8 mouse cellular contexts compared by ENCODE assay signal in genomic region chr17:31535871-31536629, GRCm38 (mm10). TPM values are rescaled to one million over a fixed set of nuclear protein-coding genes. Genes with fewer than 3 reads are reported as not detected.
DNase-seq lines count a peak whose midpoint lies in the region; ATAC-seq and TF ChIP-seq lines count a peak whose summit lies in the region.

No protein-coding gene starts in this region.

- H3K4me2 ChIP-seq in intestine, embryonic 16.5 days (ENCODE audit: low read depth, low read length): no peak overlapping the region

- H3K4me3 ChIP-seq in intestine, embryonic 16.5 days (ENCODE audit: low read length): no peak overlapping the region

- DNase-seq in Patski (ENCODE audit: low read depth, low spot score): no peak
- DNase-seq in embryo, embryonic 9.5 days (ENCODE audit: extremely low spot score): peak; percentile 33
- DNase-seq in gastrocnemius, postnatal 4 days (ENCODE audit: low spot score in 2 of 2): peak; percentile 41 to 82
- peak; percentile 75 to 82 for DNase-seq in left cerebral cortex, postnatal 25 days (ENCODE audit: low spot score in 2 of 2)
- DNase-seq in neural tube, embryonic 10.5 days (ENCODE audit: extremely low spot score, low spot score): peak; percentile 45
- no peak for DNase-seq in spleen, adult 18-20 months

- H3K27ac ChIP-seq in intestine, embryonic 16.5 days (ENCODE audit: low read length): peak overlapping the region; percentile 67

- WGBS in intestine, embryonic 16.5 days: 35% methylated on average over 8 of the region's 8 CpGs

- TF ChIP-seq CTCF in Patski (IDR thresholded peaks at IDR 0.05): no peak

- 0 out of 2 replicates have a peak, but pooled peaks cover 2% of the 10 kb centered on the region for H3K36me3 ChIP-seq in intestine, embryonic 16.5 days (ENCODE audit: control insufficient read depth, insufficient read depth, low read length)

- CTCF ChIA-PET in Patski (lab: Charles Lee): interaction anchor here (0.9 kb wide), 1 partner anchor 22 kb away, joined by 4 read pairs; no protein-coding TSS in a partner anchor

- peaks cover 9% of the 10 kb centered on the region for H3K4me1 ChIP-seq in intestine, embryonic 16.5 days (ENCODE audit: control insufficient read depth, insufficient read depth, low read length)

- H3K9ac ChIP-seq in intestine, embryonic 16.5 days (ENCODE audit: low read depth, low read length): peak overlapping the region; percentile 21; the same call in 1 of the 2 replicates

- POLR2A ChIA-PET in Patski (lab: Charles Lee): no interaction called here

- peak; percentile 34 for ATAC-seq in Patski
- peak; percentile 62 for ATAC-seq in intestine, embryonic 16.5 days
- ATAC-seq in CD4-positive, CD25-positive, alpha-beta regulatory T cell, adult 4 months: no peak

- intact Hi-C loops in left cerebral cortex, postnatal 25 days (cut with DNase I): no loop called here

- H3K9me3 ChIP-seq in intestine, embryonic 16.5 days (ENCODE audit: control insufficient read depth, low read length): no peaks in the 10 kb centered on the region

- in situ Hi-C loops in Patski (cut with MboI; ENCODE audit: low pct_unique_long_range_greater_than_20kb): no loop called here

- H3K27me3 ChIP-seq in Patski: no peaks in the 10 kb centered on the region
- H3K27me3 ChIP-seq in intestine, embryonic 16.5 days (replicated peaks; ENCODE audit: control insufficient read depth, insufficient read depth, low read length): no peaks in the 10 kb centered on the region

RNA-seq across cellular contexts. Expression of gene Ndufv3, which starts 16.1 kb away (rescaled TPM):
- 246 TPM for polyA plus RNA-seq in Patski (2021)
- 100 to 1,000 TPM; 385 to 388 TPM for total RNA-seq in gastrocnemius, postnatal 4 days (2021)
- polyA plus RNA-seq in intestine, embryonic 16.5 days (2015; fragmentation: Nextera tagmentation; extraction: Ambion mirVana): 467 and 488 TPM in 2 replicates
- total RNA-seq in left cerebral cortex, postnatal 25 days (2021): 100 to 1,000 TPM; 265 to 268 TPM
- polyA plus RNA-seq in CD4-positive, CD25-positive, alpha-beta regulatory T cell, adult 4 months (2017; shearing (Covaris generic)): 100 to 1,000 TPM; 217 to 229 TPM

RNA-seq across cellular contexts. Expression of gene Wdr4, which starts 16.3 kb away (rescaled TPM):
- 28.9 TPM for polyA plus RNA-seq in Patski (2021)
- total RNA-seq in gastrocnemius, postnatal 4 days (2021): 10 to 100 TPM; 14.2 TPM
- 39.5 and 42.3 TPM in 2 replicates for polyA plus RNA-seq in intestine, embryonic 16.5 days (2015; fragmentation: Nextera tagmentation; extraction: Ambion mirVana)
- 10 to 100 TPM; 25.4 to 25.6 TPM for total RNA-seq in left cerebral cortex, postnatal 25 days (2021)
- 10 to 100 TPM; 18.2 to 24.9 TPM for polyA plus RNA-seq in CD4-positive, CD25-positive, alpha-beta regulatory T cell, adult 4 months (2017; shearing (Covaris generic))

RNA-seq across cellular contexts. Expression of gene Pknox1, which starts 28.5 kb away (rescaled TPM):
- 17.8 TPM for polyA plus RNA-seq in Patski (2021)
- total RNA-seq in gastrocnemius, postnatal 4 days (2021): 10 to 100 TPM; 22.5 to 28.9 TPM
- 25.7 and 27.4 TPM in 2 replicates for polyA plus RNA-seq in intestine, embryonic 16.5 days (2015; fragmentation: Nextera tagmentation; extraction: Ambion mirVana)
- 10 to 100 TPM; 14.7 to 20.0 TPM for total RNA-seq in left cerebral cortex, postnatal 25 days (2021)
- 10 to 100 TPM; 48.3 to 58.9 TPM for polyA plus RNA-seq in CD4-positive, CD25-positive, alpha-beta regulatory T cell, adult 4 months (2017; shearing (Covaris generic))

Comparison
In these comparisons a context has a peak if more than half of its experiments do, and no peak if none do; other contexts are left out.
1. DNase-seq: peak in embryo, embryonic 9.5 days (single experiment), gastrocnemius, postnatal 4 days (2 of 2), left cerebral cortex, postnatal 25 days (2 of 2) and neural tube, embryonic 10.5 days (single experiment); none in Patski (single experiment) and spleen, adult 18-20 months (0 of 2).